Comparison of ENCODE assay signal across 8 mouse cellular contexts in the genomic region with DNA sequence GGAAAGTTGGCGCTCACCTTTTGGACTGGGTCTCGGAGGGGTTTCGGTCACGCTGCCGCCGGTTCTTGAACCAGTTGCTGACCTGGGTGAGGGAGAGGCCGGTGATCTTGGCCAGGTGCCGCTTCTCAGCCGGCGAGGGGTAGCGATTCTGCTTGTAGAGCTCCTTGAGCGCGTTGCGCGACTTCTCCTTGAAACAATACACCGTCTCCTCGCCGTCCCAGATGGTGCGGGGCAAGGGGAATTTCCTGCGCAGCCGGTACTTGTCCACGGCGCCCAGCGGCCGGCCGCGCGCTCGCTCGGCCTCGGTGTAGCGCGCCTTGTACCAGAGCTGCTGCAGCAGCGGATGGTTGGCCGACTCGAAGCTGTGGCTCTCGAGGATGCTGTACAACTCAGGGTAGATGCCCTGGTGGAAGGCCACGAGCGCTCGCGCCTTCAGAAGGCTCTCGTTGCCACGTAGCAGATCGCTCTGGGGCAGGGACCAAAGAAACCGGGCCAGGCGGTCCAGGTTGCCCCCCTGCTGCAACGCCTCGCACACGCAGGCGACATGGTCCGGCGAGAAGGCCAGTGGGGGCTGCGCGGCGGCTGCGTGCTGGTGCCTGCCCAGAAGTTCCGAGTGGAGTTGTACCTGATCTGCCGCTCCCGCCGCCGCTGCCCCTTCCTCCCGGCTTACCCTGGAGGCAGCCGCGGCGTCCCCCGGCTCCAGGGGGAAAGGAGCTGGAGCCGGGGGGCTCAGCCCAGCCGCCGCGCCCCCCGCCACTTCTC. TPM values are rescaled to one million over a fixed set of nuclear protein-coding genes. Genes with fewer than 3 reads are reported as not detected.
DNase-seq lines count a peak whose midpoint lies in the region; ATAC-seq lines count a peak whose summit lies in the region.

No protein-coding gene starts in this region.

- peaks cover 3% of the 10 kb centered on the region for H3K27me3 ChIP-seq in intestine, embryonic 16.5 days (replicated peaks; ENCODE audit: control insufficient read depth, insufficient read depth, low read length)
- H3K27me3 ChIP-seq in limb, embryonic 15.5 days, result no peaks in the 10 kb centered on the region
- peaks cover 4% of the 10 kb centered on the region for H3K27me3 ChIP-seq in midbrain, embryonic 16.5 days (ENCODE audit: control insufficient read depth, insufficient read depth, low read depth, low read length)

- H3K9me3 ChIP-seq in intestine, embryonic 16.5 days (ENCODE audit: control insufficient read depth, low read length), result no peaks in the 10 kb centered on the region
- H3K9me3 ChIP-seq in limb, embryonic 15.5 days, result no peaks in the 10 kb centered on the region
- H3K9me3 ChIP-seq in midbrain, embryonic 16.5 days (replicated peaks; ENCODE audit: control insufficient read depth, low read length, poor library complexity, severe bottlenecking), result no peaks in the 10 kb centered on the region

- DNase-seq in urinary bladder, adult 18-20 months (ENCODE audit: low spot score in 2 of 2), result peak; percentile 15 to 53
- DNase-seq in urinary bladder, adult 2 months (ENCODE audit: low spot score), result no peak
- DNase-seq in cerebellum, postnatal 36 days, result peak; percentile 42 to 43
- DNase-seq in gastrocnemius, postnatal 25 days, result peak; percentile 39
- peak; percentile 6 to 8 for DNase-seq in thymus, postnatal 36 days

- peaks cover 19% of the 10 kb centered on the region for H3K4me1 ChIP-seq in intestine, embryonic 16.5 days (ENCODE audit: control insufficient read depth, insufficient read depth, low read length)
- H3K4me1 ChIP-seq in limb, embryonic 15.5 days, result peaks cover 26% of the 10 kb centered on the region
- H3K4me1 ChIP-seq in midbrain, embryonic 16.5 days (ENCODE audit: control insufficient read depth, insufficient read depth, low read length), result peaks cover 8% of the 10 kb centered on the region

- under 1% methylated on average over 68 of the region's 71 CpGs for whole genome bisulfite sequencing in intestine, embryonic 16.5 days
- WGBS in limb, embryonic 15.5 days, result under 1% methylated on average over 56 of the region's 71 CpGs
- under 1% methylated on average over 64 of the region's 71 CpGs for WGBS in midbrain, embryonic 16.5 days

- no peak overlapping the region for H3K27ac ChIP-seq in intestine, embryonic 16.5 days (ENCODE audit: low read length)
- peak overlapping the region; percentile 86 for H3K27ac ChIP-seq in limb, embryonic 15.5 days
- H3K27ac ChIP-seq in midbrain, embryonic 16.5 days (ENCODE audit: low read length), result no peak overlapping the region

- peak; percentile 38 for ATAC-seq in intestine, embryonic 16.5 days
- ATAC-seq in limb, embryonic 15.5 days (ENCODE audit: insufficient number of reproducible peaks, low FRiP score, low TSS enrichment, low read depth), result no peak; the same call in 1 of the 2 replicates
- ATAC-seq in midbrain, embryonic 16.5 days, result peak; percentile 73

- peak overlapping the region; percentile 69 for H3K9ac ChIP-seq in intestine, embryonic 16.5 days (ENCODE audit: low read depth, low read length)
- H3K9ac ChIP-seq in limb, embryonic 15.5 days, result peak overlapping the region; percentile 58
- peak overlapping the region; percentile 68 for H3K9ac ChIP-seq in midbrain, embryonic 16.5 days (ENCODE audit: low read depth, low read length)

- H3K36me3 ChIP-seq in intestine, embryonic 16.5 days (ENCODE audit: control insufficient read depth, insufficient read depth, low read length), result no peaks in the 10 kb centered on the region
- H3K36me3 ChIP-seq in limb, embryonic 15.5 days, result 0 out of 2 replicates have a peak, but pooled peaks cover 8% of the 10 kb centered on the region
- no peaks in the 10 kb centered on the region for H3K36me3 ChIP-seq in midbrain, embryonic 16.5 days (ENCODE audit: control insufficient read depth, insufficient read depth, low read length)

- peak overlapping the region; percentile 100 for H3K4me2 ChIP-seq in intestine, embryonic 16.5 days (ENCODE audit: low read depth, low read length)
- peak overlapping the region; percentile 92 for H3K4me2 ChIP-seq in limb, embryonic 15.5 days
- H3K4me2 ChIP-seq in midbrain, embryonic 16.5 days (ENCODE audit: low read length), result peak overlapping the region; percentile 99

- peak overlapping the region; percentile 69 for H3K4me3 ChIP-seq in intestine, embryonic 16.5 days (ENCODE audit: low read length)
- peak overlapping the region; percentile 76 for H3K4me3 ChIP-seq in limb, embryonic 15.5 days
- H3K4me3 ChIP-seq in midbrain, embryonic 16.5 days (ENCODE audit: low read depth, low read length), result peak overlapping the region; percentile 52

RNA-seq across cellular contexts. Expression of a gene that starts 0.7 kb away (rescaled TPM):
- 3.9 and 4.0 TPM in 2 replicates for polyA plus RNA-seq in urinary bladder, adult 2 months (2012; rRNA removed)
- total RNA-seq in gastrocnemius, postnatal 25 days (2021), result 10 to 100 TPM; 12.3 to 13.2 TPM
- 0.20 and 0.24 TPM in 2 replicates for polyA plus RNA-seq in intestine, embryonic 16.5 days (2015; fragmentation: Nextera tagmentation; extraction: Ambion mirVana)
- 3.7 and 4.3 TPM in 2 replicates for polyA plus RNA-seq in limb, embryonic 15.5 days (2015; fragmentation: Nextera tagmentation; extraction: Ambion mirVana)
- 0.18 and 0.29 TPM in 2 replicates for polyA plus RNA-seq in midbrain, embryonic 16.5 days (2015; fragmentation: Nextera tagmentation; extraction: Ambion mirVana)

RNA-seq across cellular contexts. Expression of a gene that starts 11.0 kb away (rescaled TPM):
- 19.7 and 20.4 TPM in 2 replicates for polyA plus RNA-seq in urinary bladder, adult 2 months (2012; rRNA removed)
- 10 to 100 TPM; 16.1 to 17.2 TPM for total RNA-seq in gastrocnemius, postnatal 25 days (2021)
- polyA plus RNA-seq in intestine, embryonic 16.5 days (2015; fragmentation: Nextera tagmentation; extraction: Ambion mirVana), result 21.0 and 21.1 TPM in 2 replicates
- 30.7 and 33.3 TPM in 2 replicates for polyA plus RNA-seq in limb, embryonic 15.5 days (2015; fragmentation: Nextera tagmentation; extraction: Ambion mirVana)
- polyA plus RNA-seq in midbrain, embryonic 16.5 days (2015; fragmentation: Nextera tagmentation; extraction: Ambion mirVana), result 15.9 and 18.4 TPM in 2 replicates

RNA-seq across cellular contexts. Expression of a gene that starts 58.8 kb away (rescaled TPM):
- 1.1 and 1.8 TPM in 2 replicates for polyA plus RNA-seq in urinary bladder, adult 2 months (2012; rRNA removed)
- total RNA-seq in gastrocnemius, postnatal 25 days (2021), result 10 to 100 TPM; 47.7 to 51.0 TPM
- not detected in 2 replicates for polyA plus RNA-seq in intestine, embryonic 16.5 days (2015; fragmentation: Nextera tagmentation; extraction: Ambion mirVana)
- polyA plus RNA-seq in limb, embryonic 15.5 days (2015; fragmentation: Nextera tagmentation; extraction: Ambion mirVana), result 28.2 and 34.3 TPM in 2 replicates
- polyA plus RNA-seq in midbrain, embryonic 16.5 days (2015; fragmentation: Nextera tagmentation; extraction: Ambion mirVana), result 0.41 and 0.62 TPM in 2 replicates

Comparison
In these comparisons a context has a peak if more than half of its experiments do, and no peak if none do; other contexts are left out.
1. RNA of a gene that starts 58.8 kb away (polyA plus RNA-seq): 28.2 to 34.3 TPM in limb, embryonic 15.5 days; 1.1 to 1.8 TPM in urinary bladder, adult 2 months, 0.41 to 0.62 TPM in midbrain, embryonic 16.5 days and not detected in intestine, embryonic 16.5 days; every median in the first group is over 10 times any median in the second.
2. Peak in every context shown above with its lines, with median percentiles within 50 percentile points of each other: H3K4me2 ChIP-seq, H3K4me3 ChIP-seq and H3K9ac ChIP-seq.